Comparison of ENCODE assay signal across 14 mouse cellular contexts in genomic region chr12:5188899-5189298, GRCm38 (mm10).
DNase-seq lines count a peak whose midpoint lies in the region; ATAC-seq and TF ChIP-seq lines count a peak whose summit lies in the region.
"Had no signal": no experiment of that assay in that cellular context is flagged by ENCODE, and none has a peak within 500 bp of the region (broad histone marks: within the 10 kb centered on the region; RNA-seq: fewer than 3 reads in every experiment).

No protein-coding gene starts in this region.

- no peak for ATAC-seq in heart, embryonic 11.5 days (replicated peaks; ENCODE audit: insufficient number of reproducible peaks, low FRiP score, low TSS enrichment)
- ATAC-seq in hindbrain, embryonic 13.5 days (ENCODE audit: low FRiP score) = peak; percentile 46
- peak; percentile 22; the same call in 1 of the 2 replicates for ATAC-seq in midbrain, embryonic 15.5 days (replicated peaks)

- no peak for TF ChIP-seq CTCF in heart, adult 2 months (IDR thresholded peaks at IDR 0.05)

- H3K79me2 ChIP-seq in heart, adult 2 months (replicated peaks; ENCODE audit: control insufficient read depth, insufficient read depth, low read length) = no peaks in the 10 kb centered on the region

- no peak for TF ChIP-seq EP300 in heart, adult 2 months (IDR thresholded peaks at IDR 0.05; ENCODE audit: insufficient read depth, low read depth, low read length)

- H3K4me2 ChIP-seq in heart, embryonic 11.5 days = no peak overlapping the region
- H3K4me2 ChIP-seq in hindbrain, embryonic 13.5 days = no peak overlapping the region
- no peak overlapping the region for H3K4me2 ChIP-seq in midbrain, embryonic 15.5 days
- H3K4me2 ChIP-seq: stomach, embryonic 15.5 days had no signal

- no peaks in the 10 kb centered on the region for H3K36me3 ChIP-seq in heart, embryonic 11.5 days (ENCODE audit: control insufficient read depth, insufficient read depth, low read length)
- no peaks in the 10 kb centered on the region for H3K36me3 ChIP-seq in heart, adult 2 months (ENCODE audit: control insufficient read depth, insufficient read depth, low read length)
- no peaks in the 10 kb centered on the region for H3K36me3 ChIP-seq in hindbrain, embryonic 13.5 days
- H3K36me3 ChIP-seq in midbrain, embryonic 15.5 days (replicated peaks) = no peaks in the 10 kb centered on the region
- H3K36me3 ChIP-seq: stomach, embryonic 15.5 days had no signal

- intact Hi-C loops in heart, adult 2 months (cut with DNase I) = no loop called here

- DNase-seq in heart, adult 2 months = no peak
- DNase-seq in embryo, embryonic 10 days (ENCODE audit: low spot score) = peak; percentile 64
- DNase-seq in right cerebral cortex, postnatal 25 days = no peak
- DNase-seq in kidney, postnatal 25 days = no peak
- no peak for DNase-seq in layer of hippocampus, adult 8-10 months (ENCODE audit: low spot score in 2 of 2)
- DNase-seq: adrenal gland, postnatal 14 days; cerebellum, adult 9-10 months; kidney, adult 2 months; lung, adult 18-20 months; right cerebral cortex, adult 18-20 months had no signal

- no peak overlapping the region for H3K9ac ChIP-seq in heart, embryonic 11.5 days (ENCODE audit: low read depth, low read length)
- H3K9ac ChIP-seq in heart, adult 2 months (ENCODE audit: low read depth, low read length) = no peak overlapping the region
- H3K9ac ChIP-seq in hindbrain, embryonic 13.5 days = 0 out of 2 replicates have a peak overlapping the region, but pooled peaks have one; percentile 46
- no peak overlapping the region for H3K9ac ChIP-seq in midbrain, embryonic 15.5 days
- H3K9ac ChIP-seq: stomach, embryonic 15.5 days had no signal

- H3K27me3 ChIP-seq in heart, embryonic 11.5 days (ENCODE audit: control insufficient read depth, insufficient read depth, low read length) = no peaks in the 10 kb centered on the region
- H3K27me3 ChIP-seq in heart, adult 2 months (ENCODE audit: control insufficient read depth, insufficient read depth, low read length) = no peaks in the 10 kb centered on the region
- H3K27me3 ChIP-seq in hindbrain, embryonic 13.5 days = no peaks in the 10 kb centered on the region
- H3K27me3 ChIP-seq in midbrain, embryonic 15.5 days (replicated peaks) = no peaks in the 10 kb centered on the region
- H3K27me3 ChIP-seq: stomach, embryonic 15.5 days had no signal

- TF ChIP-seq POLR2A in heart, adult 2 months (IDR thresholded peaks at IDR 0.05; ENCODE audit: insufficient read depth, low read depth, low read length) = no peak

- no peaks in the 10 kb centered on the region for H3K9me3 ChIP-seq in heart, embryonic 11.5 days (replicated peaks; ENCODE audit: control insufficient read depth, low read length)
- H3K9me3 ChIP-seq in hindbrain, embryonic 13.5 days = no peaks in the 10 kb centered on the region
- H3K9me3 ChIP-seq in midbrain, embryonic 15.5 days = no peaks in the 10 kb centered on the region
- H3K9me3 ChIP-seq: stomach, embryonic 15.5 days had no signal

- H3K4me1 ChIP-seq in heart, embryonic 11.5 days (ENCODE audit: control insufficient read depth, insufficient read depth, low read length) = peaks cover 37% of the 10 kb centered on the region
- peaks cover 6% of the 10 kb centered on the region for H3K4me1 ChIP-seq in heart, adult 2 months (ENCODE audit: control insufficient read depth, insufficient read depth, low read length)
- peaks cover 64% of the 10 kb centered on the region for H3K4me1 ChIP-seq in hindbrain, embryonic 13.5 days (replicated peaks)
- peaks cover 50% of the 10 kb centered on the region for H3K4me1 ChIP-seq in midbrain, embryonic 15.5 days

- no peak overlapping the region for H3K4me3 ChIP-seq in heart, embryonic 11.5 days (ENCODE audit: low read depth, low read length)
- H3K4me3 ChIP-seq in heart, adult 2 months = no peak overlapping the region
- no peak overlapping the region for H3K4me3 ChIP-seq in hindbrain, embryonic 13.5 days
- no peak overlapping the region for H3K4me3 ChIP-seq in midbrain, embryonic 15.5 days
- H3K4me3 ChIP-seq: stomach, embryonic 15.5 days had no signal

- H3K27ac ChIP-seq in heart, embryonic 11.5 days (ENCODE audit: low read depth, low read length) = 0 out of 2 replicates have a peak overlapping the region, but pooled peaks have one; percentile 80
- H3K27ac ChIP-seq in heart, adult 2 months = no peak overlapping the region
- H3K27ac ChIP-seq in hindbrain, embryonic 13.5 days = peak overlapping the region; percentile 35
- H3K27ac ChIP-seq in midbrain, embryonic 15.5 days = 0 out of 2 replicates have a peak overlapping the region, but pooled peaks have one; percentile 42
- H3K27ac ChIP-seq: stomach, embryonic 15.5 days had no signal

- 65% methylated on average over 7 of the region's 7 CpGs for WGBS in heart, embryonic 11.5 days (ENCODE audit: insufficient replicate concordance)
- WGBS in heart, adult 2 months = 82% methylated on average over 7 of the region's 7 CpGs
- 10% methylated on average over 7 of the region's 7 CpGs for WGBS in hindbrain, embryonic 13.5 days
- WGBS in midbrain, embryonic 15.5 days = 24% methylated on average over 7 of the region's 7 CpGs
